Mouse (Mus musculus): ENCODE data around the gene Dusp18. TPM values are rescaled to one million over a fixed set of nuclear protein-coding genes. Genes with fewer than 3 reads are reported as not detected.
A peak's percentile ranks its signal among the peaks of the same experiment; 100 is the strongest.

The Dusp18 gene
- polyA plus RNA-seq, 1 experiment from 2014 or later: 21.4 TPM

GRCm38 (mm10) chr11:3878660-3879059 is 16.4 kb upstream of the Dusp18 start:
- WGBS: 83% methylated on average over 7 of the region's 7 CpGs
- no peak for DNase-seq (ENCODE audit: low spot score, missing footprints)
- no peaks in the 10 kb centered on the region for H3K27me3 ChIP-seq (ENCODE audit: control insufficient read depth, insufficient read depth, low read length)
- no peak overlapping the region for H3K4me2 ChIP-seq
- no peak overlapping the region for H3K27ac ChIP-seq (ENCODE audit: low read depth, low read length)
- ATAC-seq (ENCODE audit: low FRiP score): no peak
- no peak overlapping the region for H3K9ac ChIP-seq (ENCODE audit: low read length)
- H3K4me1 ChIP-seq (ENCODE audit: control insufficient read depth, insufficient read depth, low read length): no peaks in the 10 kb centered on the region
- H3K4me3 ChIP-seq (ENCODE audit: low read depth, low read length): no peak overlapping the region
- no peaks in the 10 kb centered on the region for H3K9me3 ChIP-seq (ENCODE audit: control insufficient read depth, low read length)
- no peaks in the 10 kb centered on the region for H3K36me3 ChIP-seq (ENCODE audit: control insufficient read depth, insufficient read depth, low read length)

DNA sequence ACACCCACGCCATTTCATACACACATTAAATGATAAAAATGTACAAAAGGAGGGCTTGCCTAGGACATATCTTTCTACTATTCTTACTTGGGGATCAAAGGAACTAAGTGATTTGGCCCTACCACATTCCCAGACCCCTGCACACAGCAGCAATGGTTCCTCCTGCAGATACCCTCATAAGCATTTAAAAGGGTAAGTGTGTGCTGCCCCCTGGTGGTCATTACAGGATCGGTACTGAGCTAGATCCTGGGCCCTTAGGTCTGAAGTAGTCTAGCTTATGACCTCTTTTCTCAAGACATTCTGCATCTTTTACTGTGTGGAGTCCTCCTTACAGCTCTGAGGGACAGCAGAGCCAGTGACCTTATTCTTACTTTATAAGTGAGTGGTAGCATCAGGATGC is 15.2 kb upstream of the Dusp18 start:
- Histone ChIP-seq H3K4me3 (ENCODE audit: low read depth, low read length) (no peak overlapping the region), H3K4me1 (ENCODE audit: control insufficient read depth, insufficient read depth, low read length) (no peaks in the 10 kb centered on the region), H3K9me3 (ENCODE audit: control insufficient read depth, low read length) (no peaks in the 10 kb centered on the region), H3K9ac (ENCODE audit: low read length) (no peak overlapping the region), H3K27me3 (ENCODE audit: control insufficient read depth, insufficient read depth, low read length) (no peaks in the 10 kb centered on the region), H3K27ac (ENCODE audit: low read depth, low read length) (no peak overlapping the region), H3K4me2 (no peak overlapping the region), H3K36me3 (ENCODE audit: control insufficient read depth, insufficient read depth, low read length) (no peaks in the 10 kb centered on the region)
- peak; percentile 94 for DNase-seq (ENCODE audit: low spot score, missing footprints)
- no peak for ATAC-seq (ENCODE audit: low FRiP score)
- WGBS: 44% methylated on average over 2 of the region's 2 CpGs

DNA sequence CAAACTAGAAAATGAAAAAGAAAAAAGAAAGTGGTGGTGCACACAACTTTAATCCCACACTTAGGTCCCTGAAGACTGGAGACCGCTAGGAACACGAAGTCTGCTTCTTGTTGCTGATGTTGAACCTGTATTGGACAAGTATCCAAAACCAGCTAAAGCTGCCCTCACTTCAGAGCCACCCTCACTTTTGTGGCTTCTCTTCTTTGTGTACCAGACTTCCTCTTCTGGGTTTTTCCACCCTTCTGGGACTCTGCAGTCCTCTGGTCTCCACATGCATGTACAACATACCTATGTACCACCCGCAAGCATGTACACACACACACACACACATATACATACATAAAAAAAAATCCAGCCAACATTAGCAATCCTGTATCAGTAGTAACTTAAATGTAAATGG is 11.3 kb upstream of the Dusp18 start:
- Histone ChIP-seq H3K4me2 (no peak overlapping the region), H3K9ac (ENCODE audit: low read length) (no peak overlapping the region), H3K4me3 (ENCODE audit: low read depth, low read length) (no peak overlapping the region), H3K9me3 (ENCODE audit: control insufficient read depth, low read length) (no peaks in the 10 kb centered on the region), H3K27ac (ENCODE audit: low read depth, low read length) (no peak overlapping the region), H3K4me1 (ENCODE audit: control insufficient read depth, insufficient read depth, low read length) (no peaks in the 10 kb centered on the region), H3K27me3 (ENCODE audit: control insufficient read depth, insufficient read depth, low read length) (no peaks in the 10 kb centered on the region), H3K36me3 (ENCODE audit: control insufficient read depth, insufficient read depth, low read length) (no peaks in the 10 kb centered on the region)
- no peak for ATAC-seq (ENCODE audit: low FRiP score)
- DNase-seq (ENCODE audit: low spot score, missing footprints): no peak
- 89% methylated on average over 3 of the region's 3 CpGs for WGBS

DNA sequence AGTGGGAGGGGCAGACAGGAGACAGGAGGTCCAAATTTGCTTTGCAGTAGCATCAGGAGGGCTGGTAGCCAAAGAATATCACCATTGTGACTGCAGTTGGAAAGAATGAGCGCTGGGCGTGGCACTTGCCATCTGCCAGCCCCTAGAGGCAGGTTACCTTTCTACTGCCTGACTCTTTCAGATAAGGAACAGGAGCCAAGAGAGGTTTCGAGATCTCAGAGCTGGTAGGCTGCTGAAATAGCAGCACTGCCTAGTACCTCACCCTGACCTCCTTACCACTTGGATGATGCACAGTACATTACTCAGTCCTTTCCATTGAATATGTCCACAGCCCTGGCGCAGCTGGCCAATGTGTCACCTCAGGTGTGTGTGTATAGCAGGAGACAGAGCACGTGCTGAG is 7.7 kb upstream of the Dusp18 start:
- no peak overlapping the region for H3K4me3 ChIP-seq (ENCODE audit: low read depth, low read length)
- WGBS: 85% methylated on average over 5 of the region's 5 CpGs
- ATAC-seq (ENCODE audit: low FRiP score): no peak

GRCm38 (mm10) chr11:3893970-3894369 is 1.1 kb upstream of the Dusp18 start:
- peaks cover 5% of the 10 kb centered on the region for H3K4me1 ChIP-seq (ENCODE audit: control insufficient read depth, insufficient read depth, low read length)
- DNase-seq (ENCODE audit: low spot score, missing footprints) (peak; percentile 81), ATAC-seq (ENCODE audit: low FRiP score) (no peak)
- no peaks in the 10 kb centered on the region for H3K9me3 ChIP-seq (ENCODE audit: control insufficient read depth, low read length)
- WGBS: 83% methylated on average over 6 of the region's 6 CpGs
- no peak overlapping the region for H3K9ac ChIP-seq (ENCODE audit: low read length)
- no peaks in the 10 kb centered on the region for H3K27me3 ChIP-seq (ENCODE audit: control insufficient read depth, insufficient read depth, low read length)
- peak overlapping the region; percentile 46; the same call in 1 of the 2 replicates for H3K4me2 ChIP-seq
- no peak overlapping the region for H3K27ac ChIP-seq (ENCODE audit: low read depth, low read length)
- no peak overlapping the region for H3K4me3 ChIP-seq (ENCODE audit: low read depth, low read length)
- H3K36me3 ChIP-seq (ENCODE audit: control insufficient read depth, insufficient read depth, low read length): no peaks in the 10 kb centered on the region; the same call in 1 of the 2 replicates

More for the DNA sequence above, 7.7 kb upstream of the Dusp18 start:
- Histone ChIP-seq H3K4me1 (ENCODE audit: control insufficient read depth, insufficient read depth, low read length) (no peaks in the 10 kb centered on the region), H3K9me3 (ENCODE audit: control insufficient read depth, low read length) (no peaks in the 10 kb centered on the region), H3K4me2 (no peak overlapping the region), H3K36me3 (ENCODE audit: control insufficient read depth, insufficient read depth, low read length) (no peaks in the 10 kb centered on the region), H3K27ac (ENCODE audit: low read depth, low read length) (no peak overlapping the region), H3K9ac (ENCODE audit: low read length) (no peak overlapping the region), H3K27me3 (ENCODE audit: control insufficient read depth, insufficient read depth, low read length) (no peaks in the 10 kb centered on the region)
- DNase-seq (ENCODE audit: low spot score, missing footprints): no peak

DNA sequence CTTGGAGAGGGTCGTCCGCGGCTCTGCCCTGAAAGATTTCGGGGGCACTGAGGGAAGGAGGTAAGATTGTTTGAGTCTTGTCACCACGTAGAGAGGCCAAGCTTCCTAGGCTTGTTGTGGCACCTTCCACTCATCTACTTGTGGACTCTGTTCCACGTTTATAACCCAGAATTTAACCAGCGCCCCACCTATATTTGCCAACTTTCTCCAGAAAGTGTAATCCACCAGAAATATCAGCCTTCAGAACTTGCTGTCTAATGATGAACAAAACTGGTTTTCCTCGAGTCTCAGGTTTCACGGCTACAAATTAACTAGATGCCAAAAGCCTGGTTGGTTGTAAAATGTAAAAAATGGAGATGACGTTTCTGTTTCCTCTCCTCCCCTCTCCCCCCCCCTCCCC is 418 bp downstream of the Dusp18 start:
- Histone ChIP-seq H3K4me1 (ENCODE audit: control insufficient read depth, insufficient read depth, low read length) (peaks cover 5% of the 10 kb centered on the region), H3K4me3 (ENCODE audit: low read depth, low read length) (peak overlapping the region; percentile 48), H3K36me3 (ENCODE audit: control insufficient read depth, insufficient read depth, low read length) (no peaks in the 10 kb centered on the region; the same call in 1 of the 2 replicates), H3K27ac (ENCODE audit: low read depth, low read length) (peak overlapping the region; percentile 80; the same call in 1 of the 2 replicates), H3K4me2 (peak overlapping the region; percentile 46), H3K9ac (ENCODE audit: low read length) (peak overlapping the region; percentile 76), H3K27me3 (ENCODE audit: control insufficient read depth, insufficient read depth, low read length) (no peaks in the 10 kb centered on the region), H3K9me3 (ENCODE audit: control insufficient read depth, low read length) (no peaks in the 10 kb centered on the region)
- WGBS: 8% methylated on average over 10 of the region's 10 CpGs
- ATAC-seq (ENCODE audit: low FRiP score) (no peak), DNase-seq (ENCODE audit: low spot score, missing footprints) (no peak)

DNA sequence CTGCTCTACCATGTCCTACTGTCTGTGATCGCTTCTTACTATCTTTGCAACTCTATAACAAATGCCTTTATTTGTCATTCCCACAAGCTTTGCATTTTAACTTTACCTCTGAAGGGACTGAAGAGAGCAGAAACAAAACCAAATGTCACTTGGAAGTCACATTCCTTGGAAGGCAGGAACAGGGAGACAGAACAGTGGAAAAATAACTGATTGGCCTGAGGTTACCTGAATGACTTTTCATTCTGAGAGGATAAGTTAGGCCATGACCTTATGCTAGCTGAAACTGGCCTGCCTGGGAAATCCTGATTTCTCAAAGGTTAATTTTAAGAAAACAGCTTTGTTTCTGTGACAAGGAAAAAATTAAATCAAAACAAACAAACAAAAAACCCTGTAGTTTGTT is 893 bp downstream of the Dusp18 start:
- Histone ChIP-seq H3K4me1 (ENCODE audit: control insufficient read depth, insufficient read depth, low read length) (peaks cover 5% of the 10 kb centered on the region), H3K4me2 (no peak overlapping the region)

GRCm38 (mm10) chr11:3900296-3900695 is 5.3 kb downstream of the Dusp18 start:
- ATAC-seq (ENCODE audit: low FRiP score) (no peak), DNase-seq (ENCODE audit: low spot score, missing footprints) (no peak)
- Histone ChIP-seq H3K27me3 (ENCODE audit: control insufficient read depth, insufficient read depth, low read length) (no peaks in the 10 kb centered on the region), H3K9me3 (ENCODE audit: control insufficient read depth, low read length) (no peaks in the 10 kb centered on the region), H3K4me3 (ENCODE audit: low read depth, low read length) (no peak overlapping the region), H3K4me2 (no peak overlapping the region), H3K36me3 (ENCODE audit: control insufficient read depth, insufficient read depth, low read length) (no peaks in the 10 kb centered on the region; the same call in 1 of the 2 replicates), H3K27ac (ENCODE audit: low read depth, low read length) (no peak overlapping the region), H3K9ac (ENCODE audit: low read length) (no peak overlapping the region), H3K4me1 (ENCODE audit: control insufficient read depth, insufficient read depth, low read length) (peaks cover 3% of the 10 kb centered on the region)
- 84% methylated on average over 6 of the region's 6 CpGs for WGBS

More for the DNA sequence above, 893 bp downstream of the Dusp18 start:
- Histone ChIP-seq H3K9me3 (ENCODE audit: control insufficient read depth, low read length) (no peaks in the 10 kb centered on the region), H3K36me3 (ENCODE audit: control insufficient read depth, insufficient read depth, low read length) (no peaks in the 10 kb centered on the region; the same call in 1 of the 2 replicates), H3K9ac (ENCODE audit: low read length) (no peak overlapping the region), H3K4me3 (ENCODE audit: low read depth, low read length) (no peak overlapping the region), H3K27ac (ENCODE audit: low read depth, low read length) (no peak overlapping the region), H3K27me3 (ENCODE audit: control insufficient read depth, insufficient read depth, low read length) (no peaks in the 10 kb centered on the region)
- DNase-seq (ENCODE audit: low spot score, missing footprints) (no peak), ATAC-seq (ENCODE audit: low FRiP score) (no peak)
- 82% methylated on average over 1 of the region's 1 CpGs for WGBS

DNA sequence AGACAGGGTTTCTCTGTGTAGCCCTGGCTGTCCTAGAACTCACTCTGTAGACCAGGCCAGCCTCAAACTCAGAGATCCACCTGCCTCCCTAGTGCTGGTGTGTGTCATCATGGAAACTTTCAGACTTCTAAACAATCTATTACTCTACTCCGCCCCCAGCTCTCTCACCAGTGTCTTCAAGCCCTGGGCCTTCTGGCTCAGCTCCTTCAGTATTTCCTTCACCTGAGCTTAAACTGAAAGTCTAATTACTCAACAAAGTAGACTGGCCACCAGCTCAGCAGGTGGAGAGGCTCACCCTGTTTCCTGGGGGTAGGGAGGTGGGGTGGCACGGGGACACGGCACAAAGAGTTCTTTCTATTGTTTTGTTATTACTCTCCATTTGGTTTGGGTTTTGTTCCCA is 7.5 kb downstream of the Dusp18 start:
- Histone ChIP-seq H3K4me3 (ENCODE audit: low read depth, low read length) (no peak overlapping the region), H3K27me3 (ENCODE audit: control insufficient read depth, insufficient read depth, low read length) (no peaks in the 10 kb centered on the region), H3K27ac (ENCODE audit: low read depth, low read length) (no peak overlapping the region), H3K4me2 (no peak overlapping the region), H3K36me3 (ENCODE audit: control insufficient read depth, insufficient read depth, low read length) (no peaks in the 10 kb centered on the region; the same call in 1 of the 2 replicates), H3K9ac (ENCODE audit: low read length) (no peak overlapping the region), H3K9me3 (ENCODE audit: control insufficient read depth, low read length) (no peaks in the 10 kb centered on the region), H3K4me1 (ENCODE audit: control insufficient read depth, insufficient read depth, low read length) (no peaks in the 10 kb centered on the region)
- WGBS: 84% methylated on average over 3 of the region's 3 CpGs
- ATAC-seq (ENCODE audit: low FRiP score): no peak
- DNase-seq (ENCODE audit: low spot score, missing footprints): no peak
